Mouse (Mus musculus) forebrain, embryonic 15.5 days (tissue): ENCODE results near the gene Sap30l. TPM values are rescaled to one million over a fixed set of nuclear protein-coding genes. Genes with fewer than 3 reads are reported as not detected.

Experiments
- ATAC-seq: fragments of 200-750 bp; cut with Nextera tagmentation; replicated peaks from 2 replicates; pipeline ENCODE4 v1.8.0; 2017; ENCODE audit warnings: mild to moderate bottlenecking, moderate TSS enrichment, moderate library complexity
- H3K27ac ChIP-seq: fragments of 300-500 bp; sonication (generic); replicated peaks from 2 replicates; pipeline ENCODE4 v1.5.1; 2015; ENCODE audit warnings: mild to moderate bottlenecking, inconsistent platforms
- H3K27me3 ChIP-seq: fragments of 300-500 bp; sonication (generic); 2 replicates; pipeline ENCODE4 v1.6.1; 2015; ENCODE audit warnings: inconsistent platforms
- H3K36me3 ChIP-seq: fragments of 300-500 bp; sonication (generic); 2 replicates; pipeline ENCODE4 v1.6.1; 2015; ENCODE audit warnings: mild to moderate bottlenecking, inconsistent platforms
- H3K4me1 ChIP-seq: fragments of 300-500 bp; sonication (generic); 2 replicates; pipeline ENCODE4 v1.6.1; 2015; ENCODE audit warnings: inconsistent platforms
- H3K4me2 ChIP-seq: fragments of 300-500 bp; sonication (generic); replicated peaks from 2 replicates; pipeline ENCODE4 v1.6.1; 2015; ENCODE audit warnings: mild to moderate bottlenecking, inconsistent platforms
- H3K4me3 ChIP-seq: fragments of 300-500 bp; sonication (generic); 2 replicates; pipeline ENCODE4 v1.5.1; 2015; ENCODE audit warnings: mild to moderate bottlenecking, inconsistent platforms
- H3K9ac ChIP-seq: fragments of 300-500 bp; sonication (generic); replicated peaks from 2 replicates; pipeline ENCODE4 v1.6.1; 2015; ENCODE audit warnings: mild to moderate bottlenecking, inconsistent platforms
- H3K9me3 ChIP-seq: fragments of 300-500 bp; sonication (generic); 2 replicates; pipeline ENCODE4 v1.6.1; 2016; ENCODE audit warnings: inconsistent platforms
- WGBS: fragments of 180-500 bp; shearing (Covaris S2); methylation state at CpG from one replicate; pipeline ENCODE4 v1.1.7; 2015; ENCODE audit warnings: mixed read lengths; 5-methylcytosine and 5-hydroxymethylcytosine counted together
- polyA plus RNA-seq: library from polyadenylated mRNA; unstranded; fragments of >200 nt; fragmentation: Nextera tagmentation; extraction: Ambion mirVana; gene quantifications from 2 replicates; pipeline ENCODE4 v1.2.1, GENCODE M21; 2015

Sap30l gene
- polyA plus RNA-seq, 1 experiment from 2014 or later, result 11.8 TPM

DNA sequence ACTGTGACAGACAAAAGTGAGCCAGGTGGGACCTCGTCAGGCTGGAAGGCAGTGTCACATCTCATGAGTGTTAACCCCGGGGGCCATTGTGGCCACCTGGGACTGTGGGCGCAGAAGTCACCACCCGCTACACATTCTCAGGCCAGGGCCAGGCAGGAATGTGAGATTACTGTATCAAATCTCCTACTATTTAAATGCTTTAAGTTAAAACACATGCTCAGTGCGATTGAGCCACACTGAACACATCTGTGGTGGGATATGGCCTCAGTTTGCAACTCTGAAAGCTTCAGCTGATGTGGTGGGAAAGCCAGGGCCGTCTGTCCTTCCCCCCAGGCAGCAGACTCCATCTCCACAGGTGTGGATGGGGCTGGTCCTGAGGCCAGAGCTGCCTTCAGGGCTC, 52.1 kb downstream of the Sap30l start:
- Histone ChIP-seq H3K9me3 (no peaks in the 10 kb centered on the region), H3K36me3 (no peaks in the 10 kb centered on the region), H3K4me3 (no peak overlapping the region), H3K27me3 (no peaks in the 10 kb centered on the region), H3K4me1 (no peaks in the 10 kb centered on the region), H3K9ac (no peak overlapping the region), H3K27ac (no peak overlapping the region), H3K4me2 (no peak overlapping the region)
- WGBS, result 73% methylated on average over 6 of the region's 6 CpGs
- ATAC-seq, result no peak

GRCm38 (mm10) chr11:57857709-57858108, 56.3 kb downstream of the Sap30l start:
- no peak for ATAC-seq
- Histone ChIP-seq H3K36me3 (no peaks in the 10 kb centered on the region), H3K9ac (no peak overlapping the region), H3K4me3 (no peak overlapping the region), H3K27ac (no peak overlapping the region), H3K4me2 (no peak overlapping the region), H3K9me3 (no peaks in the 10 kb centered on the region), H3K27me3 (no peaks in the 10 kb centered on the region), H3K4me1 (no peaks in the 10 kb centered on the region)
- 47% methylated on average over 4 of the region's 4 CpGs for WGBS

Other genes with a start within 250 kb of the Sap30l start
- gene Galnt10, start 156.2 kb upstream of the Sap30l start, polyA plus RNA-seq, result 14.3 and 15.3 TPM in 2 replicates
- not detected in 2 replicates for gene Hand1, start 31.2 kb downstream of the Sap30l start, polyA plus RNA-seq
- 18.5 and 18.7 TPM in 2 replicates for gene Larp1, start 207.4 kb downstream of the Sap30l start, polyA plus RNA-seq